Mouse (Mus musculus) brain, embryonic 14.5 days (tissue): ENCODE measurements around the gene Rpl23a. TPM values are rescaled to one million over a fixed set of nuclear protein-coding genes. Genes with fewer than 3 reads are reported as not detected.
"Not testable (repeated sequence)": the region's sequence is repeated elsewhere in the genome, so short reads cannot be mapped to it uniquely, and the experiment has no call there.

ENCODE experiments used
- DNase-seq: peaks from one replicate; pipeline ENCODE4 v3.0.0-alpha.2; 2011; ENCODE audit warnings: low read depth
- CTCF ChIP-seq: fragments of 200-500 bp; IDR thresholded peaks from 2 replicates; pipeline ENCODE4 v1.5.1; 2012; ENCODE audit warnings: inconsistent platforms, mild to moderate bottlenecking, moderate library complexity, borderline replicate concordance; ENCODE audit not compliant: insufficient read depth, insufficient read length; ENCODE audit errors: extremely low read depth
- POLR2A ChIP-seq: fragments of 200-500 bp; IDR thresholded peaks from 2 replicates; pipeline ENCODE4 v1.6.1; 2012; ENCODE audit warnings: mild to moderate bottlenecking, inconsistent platforms, borderline replicate concordance; ENCODE audit not compliant: poor library complexity, insufficient read depth, insufficient read length, severe bottlenecking; ENCODE audit errors: extremely low read depth
- polyA plus RNA-seq: library from polyadenylated mRNA; depleted of rRNA; stranded (reverse); fragments of >200 nt; gene quantifications from 2 replicates; pipeline ENCODE4 v1.2.3, GENCODE M21; 2012

Rpl23a gene
- polyA plus RNA-seq, 1 experiment: 1,587 TPM

DNA sequence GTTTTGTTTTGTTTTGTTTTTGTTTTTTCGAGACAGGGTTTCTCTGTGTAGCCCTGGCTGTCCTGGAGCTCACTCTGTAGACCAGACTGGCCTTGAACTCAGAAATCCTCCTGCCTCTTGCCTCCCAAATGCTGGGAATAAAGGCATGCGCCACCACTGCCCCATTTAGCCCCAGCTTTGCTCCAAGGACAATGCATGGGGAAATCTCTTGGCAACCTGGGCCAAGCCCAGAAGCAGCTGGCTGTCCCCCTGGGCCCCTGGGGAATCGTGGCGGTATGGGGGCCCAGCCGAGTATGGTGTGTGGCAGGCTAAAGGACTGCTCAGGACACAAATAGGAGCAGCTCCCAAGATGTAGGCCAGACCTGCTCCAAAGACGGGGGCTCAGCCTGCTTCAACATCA is 20.9 kb upstream of the Rpl23a start:
- TF ChIP-seq CTCF: no peak
- TF ChIP-seq POLR2A: no peak
- DNase-seq: no peak

DNA sequence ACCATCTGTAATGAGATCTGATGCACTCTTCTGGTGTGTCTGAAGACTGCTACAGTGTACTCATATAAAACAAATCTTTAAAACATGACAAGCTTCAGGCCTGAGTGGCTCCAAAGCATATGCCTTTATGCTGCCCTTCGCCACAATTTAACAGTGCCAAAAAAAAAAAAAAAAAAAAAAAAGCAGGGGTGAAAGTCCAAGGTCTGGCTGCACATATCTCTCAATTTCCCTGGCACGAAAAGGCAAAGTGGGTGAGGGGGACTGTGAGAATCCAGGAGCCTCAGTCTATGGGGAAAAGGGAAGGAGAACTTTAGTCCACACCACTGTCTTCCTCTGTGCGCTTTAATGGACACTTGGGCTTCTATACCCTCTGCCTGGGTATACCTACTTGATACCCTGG is 19.0 kb upstream of the Rpl23a start:
- TF ChIP-seq POLR2A (no peak), CTCF (no peak)
- DNase-seq: no peak

DNA sequence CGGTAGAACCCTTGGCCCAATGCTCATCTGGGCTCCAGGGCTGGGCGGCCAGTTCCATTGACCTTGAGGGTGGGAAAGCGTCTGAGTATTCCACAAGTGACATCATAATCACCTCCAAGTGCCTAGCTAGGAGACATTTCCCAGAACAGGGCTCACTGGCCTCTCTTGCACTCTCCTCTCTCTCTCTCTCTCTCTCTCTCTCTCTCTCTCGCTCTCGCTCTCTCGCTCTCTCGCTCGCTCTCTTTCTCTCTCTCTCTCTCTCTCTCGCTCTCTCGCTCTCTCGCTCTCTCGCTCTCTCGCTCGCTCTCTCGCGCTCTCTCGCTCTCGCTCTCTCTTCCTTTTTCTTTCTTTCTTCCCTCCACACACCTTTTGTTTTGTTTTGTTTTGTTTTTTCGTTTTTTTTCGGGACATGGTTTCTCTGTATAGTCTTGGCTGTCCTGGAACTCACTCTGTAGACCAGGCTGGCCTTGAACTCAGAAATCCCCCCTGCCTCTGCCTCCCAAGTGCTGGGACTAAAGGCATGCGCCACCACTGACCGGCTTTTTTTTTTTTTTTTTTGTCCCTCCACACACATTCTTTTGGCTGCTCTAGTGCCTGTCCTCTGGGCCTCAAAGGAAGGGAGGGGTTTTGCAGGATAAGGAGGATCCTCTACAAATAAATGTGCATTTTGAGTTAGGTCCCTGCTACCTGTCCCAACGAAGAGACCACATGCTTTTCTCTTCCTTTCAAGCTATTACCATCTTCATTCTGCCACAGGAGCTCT is 11.9 kb upstream of the Rpl23a start:
- no peak for TF ChIP-seq POLR2A
- no peak for TF ChIP-seq CTCF
- DNase-seq: no peak

DNA sequence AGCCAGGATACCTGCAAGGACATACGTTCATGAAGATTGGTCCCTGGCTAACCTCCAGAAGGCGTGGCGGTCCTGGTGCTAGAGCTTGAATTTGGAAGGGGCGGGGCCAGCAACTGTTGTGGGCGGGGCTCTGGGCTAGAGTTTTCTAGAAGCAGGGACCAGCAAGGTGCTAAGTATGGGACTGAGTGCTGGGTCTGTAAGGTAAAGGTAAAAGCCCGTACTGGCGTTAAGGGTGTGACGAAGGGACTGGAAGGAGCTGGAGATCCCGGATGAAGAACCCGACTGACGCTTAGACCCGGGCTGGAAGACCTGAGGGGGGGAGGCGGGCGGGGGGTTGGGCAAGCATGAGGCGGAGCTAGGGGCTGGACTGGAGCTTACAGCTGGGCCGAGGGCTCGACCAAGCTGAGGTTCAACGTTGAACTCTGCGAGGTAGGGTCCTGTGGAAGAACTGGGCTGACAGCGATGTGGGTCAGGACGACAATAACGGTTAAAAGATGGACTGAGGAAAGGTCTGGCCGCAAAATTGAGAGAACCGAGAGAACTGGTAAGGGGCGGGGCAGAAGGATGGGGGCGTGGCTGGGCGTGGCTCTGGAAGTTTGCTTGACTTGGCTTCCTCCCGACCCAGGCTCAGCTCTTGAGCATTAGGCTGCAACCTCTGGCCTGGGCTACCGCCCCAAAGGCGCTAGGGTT is 11.2 kb upstream of the Rpl23a start:
- peak; percentile 55 for DNase-seq

DNA sequence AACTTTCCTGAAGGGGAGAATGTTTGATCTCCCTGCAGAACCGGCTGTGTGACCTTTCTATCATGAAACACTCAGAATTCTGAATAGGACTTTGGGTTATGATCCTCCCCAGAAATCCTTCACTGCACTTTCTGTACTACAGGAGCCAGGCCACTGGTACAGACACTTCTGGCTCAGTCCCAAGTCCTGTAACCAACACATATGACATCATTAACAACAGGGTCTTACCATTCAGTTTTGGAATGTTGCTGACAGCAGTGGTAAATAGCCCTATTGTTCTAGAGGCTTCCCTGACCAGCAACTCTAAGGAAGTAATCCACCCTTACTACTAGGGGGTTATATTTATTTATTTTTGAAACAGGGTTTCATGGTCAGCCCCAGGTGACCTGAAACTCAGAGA is 9.7 kb upstream of the Rpl23a start, which contains the start of gene Proca1:
Gene Proca1 (plus strand): TSS at position 280 of the 400 bp plus-strand sequence.
- no peak for TF ChIP-seq CTCF
- TF ChIP-seq POLR2A: no peak
- no peak for DNase-seq

More for the DNA sequence above, 11.2 kb upstream of the Rpl23a start:
- TF ChIP-seq POLR2A (no peak), CTCF (no peak)

DNA sequence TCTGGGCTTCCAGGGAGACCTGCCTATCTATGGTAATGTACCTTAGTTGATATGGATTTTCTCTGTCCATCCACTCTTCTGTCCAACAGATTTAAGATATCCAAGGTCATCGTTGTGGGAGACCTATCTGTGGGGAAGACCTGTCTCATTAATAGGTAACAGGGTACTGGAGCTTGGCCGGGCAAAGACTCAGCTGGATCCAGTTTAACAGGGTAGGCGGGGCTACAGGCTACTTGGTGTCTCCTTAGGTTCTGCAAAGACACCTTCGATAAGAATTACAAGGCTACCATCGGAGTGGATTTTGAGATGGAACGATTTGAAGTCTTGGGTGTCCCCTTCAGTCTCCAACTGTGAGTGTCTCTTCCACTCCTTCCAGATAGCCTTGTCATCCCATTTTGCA is 6.7 kb upstream of the Rpl23a start:
- TF ChIP-seq POLR2A (no peak), CTCF (no peak)
- no peak for DNase-seq

DNA sequence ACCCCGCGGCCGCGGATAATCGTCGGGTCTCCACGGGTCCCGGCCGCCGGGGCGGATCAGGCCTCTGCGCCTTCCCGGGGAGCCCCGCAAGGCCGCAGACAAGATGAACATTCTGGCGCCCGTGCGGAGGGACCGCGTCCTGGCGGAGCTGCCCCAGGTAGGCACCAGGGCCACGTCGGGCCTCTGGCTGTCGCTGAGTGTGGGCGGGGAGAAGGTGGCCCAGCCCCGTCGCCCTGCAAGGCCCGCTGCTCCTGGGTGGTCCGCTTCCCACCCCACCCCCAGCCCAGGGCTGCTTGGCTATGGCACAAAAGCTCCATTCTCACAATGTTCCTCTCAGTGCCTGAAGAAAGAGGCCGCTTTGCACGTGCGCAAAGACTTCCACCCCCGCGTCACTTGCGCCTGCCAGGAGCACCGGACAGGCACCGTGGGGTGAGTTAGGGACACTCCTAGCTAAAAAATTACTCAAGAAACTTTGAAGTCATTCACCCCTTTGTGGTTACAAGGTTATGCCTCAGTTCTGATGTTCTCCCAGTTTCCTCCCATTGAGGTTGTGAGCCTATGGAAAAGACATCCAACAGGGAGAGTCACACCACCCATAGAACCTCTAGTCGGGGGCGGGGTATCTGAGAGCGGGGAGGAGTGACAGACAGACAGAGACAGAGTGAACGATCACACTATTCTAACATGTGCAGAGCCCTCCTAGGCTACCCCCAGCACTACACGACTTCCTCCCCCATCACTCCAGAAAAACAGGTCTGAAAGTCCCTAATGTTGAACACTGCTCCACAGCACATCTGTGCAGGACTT is 6.1 kb upstream of the Rpl23a start:
- TF ChIP-seq POLR2A (peak; percentile 77), CTCF (no peak)
- peak; percentile 95 for DNase-seq

DNA sequence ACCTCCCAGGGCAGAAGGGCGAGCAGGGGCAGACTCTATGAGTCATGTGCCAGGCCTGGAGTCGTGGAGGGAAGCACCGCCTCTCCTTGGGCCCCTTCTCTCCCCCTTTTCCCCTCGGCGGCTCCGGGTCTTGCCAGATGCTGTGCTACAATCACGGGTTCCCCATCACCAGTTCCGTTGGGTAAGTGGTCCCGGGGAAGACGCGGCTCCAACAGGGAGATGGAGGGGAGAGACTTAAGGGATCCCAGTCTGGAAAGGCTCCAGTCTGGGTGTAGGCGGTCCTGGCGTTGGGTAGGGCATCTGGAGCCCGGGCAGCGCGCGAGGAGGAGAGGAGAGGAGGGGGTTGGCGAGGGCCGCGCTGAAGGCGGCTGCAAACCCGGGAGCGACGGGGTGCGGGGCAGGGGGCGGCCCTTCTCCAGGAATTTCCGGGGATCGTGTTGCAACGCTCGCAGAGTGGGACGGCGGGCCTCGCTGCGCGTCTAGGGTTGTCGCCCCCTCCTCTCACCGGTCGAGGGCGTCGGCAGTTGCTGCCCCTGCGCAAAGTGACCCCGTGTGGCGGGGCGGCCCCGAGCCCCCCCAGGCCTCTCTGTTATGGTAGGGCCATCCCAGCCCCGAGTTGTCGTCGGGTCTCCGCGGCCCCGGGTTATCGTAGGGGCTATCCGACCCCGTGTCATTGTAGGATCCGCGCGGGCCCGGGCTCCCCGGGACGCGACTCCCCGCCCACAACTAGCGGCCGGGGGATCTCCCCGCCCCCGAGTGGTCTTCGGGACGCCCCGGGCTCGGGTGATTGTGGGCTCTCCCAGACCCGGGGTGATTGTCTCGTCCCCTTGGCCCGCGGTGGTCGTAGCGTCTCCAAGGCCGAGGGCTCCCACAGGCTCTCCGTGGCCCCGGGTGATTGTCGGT is 5.2 kb upstream of the Rpl23a start, which contains the start of gene Rab34:
Gene Rab34 (plus strand): TSS at position 100 of the 903 bp plus-strand sequence.
- TF ChIP-seq POLR2A (peak; percentile 62; the same call in 1 of the 2 replicates), CTCF (no peak)
- peak; percentile 92 for DNase-seq

DNA sequence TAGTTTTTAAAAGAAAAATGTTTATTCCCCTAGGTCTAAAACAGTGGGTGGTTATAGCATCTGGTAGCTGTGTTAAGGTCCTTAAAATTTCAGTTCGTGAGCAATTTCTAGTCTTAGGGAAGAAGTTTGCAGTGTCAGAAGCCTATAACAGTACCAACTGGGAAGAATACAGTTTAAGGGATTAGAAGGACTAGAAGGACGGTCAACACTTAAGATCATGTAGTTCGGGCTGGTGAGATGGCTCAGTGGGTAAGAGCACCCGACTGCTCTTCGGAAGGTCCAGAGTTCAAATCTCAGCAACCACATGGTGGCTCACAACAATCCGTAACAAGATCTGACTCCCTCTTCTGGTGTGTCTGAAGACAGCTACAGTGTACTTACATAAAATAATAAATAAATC is 1.3 kb upstream of the Rpl23a start:
- DNase-seq: not testable (repeated sequence)

DNA sequence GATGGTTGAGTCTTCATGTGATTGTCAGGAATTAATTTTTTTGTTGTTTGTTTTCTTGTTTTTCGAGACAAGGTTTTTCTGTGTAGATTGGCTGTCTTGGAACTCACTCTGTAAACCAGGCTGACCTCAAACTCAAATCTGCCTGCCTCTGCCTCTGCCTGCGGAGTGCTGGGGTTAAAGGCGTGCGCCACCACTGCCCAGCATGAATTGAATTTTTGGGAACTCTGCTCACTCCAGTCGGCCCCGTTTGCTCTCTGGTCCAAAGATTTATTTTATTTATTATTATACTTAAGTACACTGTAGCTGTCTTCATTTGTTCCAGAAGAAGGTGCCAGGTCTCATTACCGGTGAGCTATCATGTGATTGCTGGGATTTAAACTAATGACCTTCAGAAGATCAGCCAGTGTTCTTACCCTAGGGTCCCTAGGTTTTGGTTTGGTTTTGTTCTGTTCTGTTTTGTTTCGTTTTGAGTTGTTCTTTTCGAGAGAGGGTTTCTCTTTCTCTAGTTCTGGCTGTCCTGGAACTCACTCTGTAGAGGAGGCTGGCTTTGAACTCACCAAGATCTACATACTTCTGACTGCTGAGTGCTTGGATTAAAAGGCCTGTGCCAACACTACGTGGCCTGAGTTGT is 615 bp upstream of the Rpl23a start:
- TF ChIP-seq CTCF (no peak), POLR2A (no peak)
- no peak for DNase-seq

DNA sequence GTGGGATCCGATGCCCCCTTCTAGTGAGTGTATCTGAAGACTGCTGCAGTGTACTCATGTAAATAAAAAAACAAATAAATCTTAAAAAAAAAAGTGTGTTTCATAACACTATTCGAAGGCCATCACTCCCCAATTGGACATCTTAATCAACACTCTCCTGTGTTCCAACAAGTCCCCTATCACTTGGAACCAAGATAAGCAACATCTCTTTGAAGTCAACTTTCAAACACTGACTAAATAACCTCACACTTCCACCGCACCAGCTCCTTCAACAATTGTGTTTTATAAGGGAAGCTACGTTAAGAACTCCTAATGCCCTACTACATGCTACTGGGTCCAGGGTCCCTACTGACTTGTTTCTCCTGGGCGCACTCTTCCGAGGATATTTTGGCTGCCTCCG is 934 bp downstream of the Rpl23a start:
- no peak for DNase-seq
- TF ChIP-seq CTCF (no peak), POLR2A (no peak)
